Mouse (Mus musculus): ENCODE results near the gene Krtap4-16.
"Not testable (repeated sequence)": the region's sequence is repeated elsewhere in the genome, so short reads cannot be mapped to it uniquely, and the experiment has no call there.

Krtap4-16 gene

DNA sequence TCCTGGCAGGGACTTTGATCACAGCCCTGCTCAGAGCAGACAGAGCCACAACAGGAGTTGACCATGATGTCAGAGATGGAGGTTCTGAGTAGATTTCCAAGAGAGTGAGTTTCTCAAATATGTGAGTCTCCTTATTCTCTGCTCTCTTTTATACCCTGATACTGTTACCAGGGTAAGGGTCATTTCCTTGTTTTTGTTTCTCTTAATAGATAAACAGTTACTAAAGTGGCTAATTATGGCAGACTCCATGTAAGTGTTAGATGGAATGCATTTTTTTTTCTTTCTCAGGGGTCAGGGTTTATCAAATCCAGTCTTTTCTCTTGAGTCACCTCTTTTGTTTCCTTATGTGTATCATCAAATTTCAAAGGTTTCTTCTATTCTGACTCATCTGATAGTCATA is at the start of gene Krtap4-16:
TSS of gene Krtap4-16 (minus strand) at position 101 of the 400 bp plus-strand sequence.
- Histone ChIP-seq H3K27me3 (ENCODE audit: insufficient read depth, low read length) (0 out of 2 replicates have a peak, but pooled peaks cover 5% of the 10 kb centered on the region), H3K36me3 (ENCODE audit: insufficient read depth, low read length) (no peaks in the 10 kb centered on the region), H3K4me1 (replicated peaks; ENCODE audit: low read depth, low read length) (no peaks in the 10 kb centered on the region), H3K9me3 (ENCODE audit: low read length) (no peaks in the 10 kb centered on the region), H3K4me3 (replicated peaks; ENCODE audit: low read length) (peak within 1 kb of the TSS; percentile 35)
- no peak for TF ChIP-seq POU5F1 (IDR thresholded peaks at IDR 0.05; ENCODE audit: borderline replicate concordance, low read length)
- no peak for TF ChIP-seq CTCF (conservative IDR thresholded peaks at IDR 0.05; ENCODE audit: low read length)
- TF ChIP-seq NANOG (IDR thresholded peaks at IDR 0.05; ENCODE audit: borderline replicate concordance, low read length): no peak

DNA sequence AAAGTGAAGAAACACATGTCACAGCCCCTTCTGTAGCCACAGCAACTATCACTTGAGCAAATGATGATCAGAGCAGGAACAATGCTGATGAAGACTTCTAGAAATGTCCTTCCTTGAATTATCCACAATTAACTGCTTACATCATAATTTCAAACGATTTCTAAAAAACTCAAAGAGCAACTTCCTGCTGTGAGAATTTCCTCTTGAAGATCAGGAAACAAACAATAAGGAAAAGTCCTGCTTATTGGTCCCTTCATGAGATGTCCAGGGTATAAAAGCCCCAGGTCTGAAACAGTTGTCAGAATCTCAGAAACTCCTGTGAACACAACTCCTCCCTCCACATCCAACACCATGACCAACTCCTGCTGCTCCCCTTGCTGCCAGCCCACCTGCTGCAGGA is 27.5 kb upstream of the Krtap4-16 start, which contains the start of gene Gm11567:
TSS of gene Gm11567 (plus strand) at position 301 of the 400 bp plus-strand sequence.
- H3K36me3 ChIP-seq (ENCODE audit: insufficient read depth, low read length); H3K9me3 ChIP-seq (ENCODE audit: low read length); H3K4me1 ChIP-seq (replicated peaks; ENCODE audit: low read depth, low read length); H3K27me3 ChIP-seq (ENCODE audit: insufficient read depth, low read length); H3K4me3 ChIP-seq (replicated peaks; ENCODE audit: low read length): not testable (repeated sequence)

DNA sequence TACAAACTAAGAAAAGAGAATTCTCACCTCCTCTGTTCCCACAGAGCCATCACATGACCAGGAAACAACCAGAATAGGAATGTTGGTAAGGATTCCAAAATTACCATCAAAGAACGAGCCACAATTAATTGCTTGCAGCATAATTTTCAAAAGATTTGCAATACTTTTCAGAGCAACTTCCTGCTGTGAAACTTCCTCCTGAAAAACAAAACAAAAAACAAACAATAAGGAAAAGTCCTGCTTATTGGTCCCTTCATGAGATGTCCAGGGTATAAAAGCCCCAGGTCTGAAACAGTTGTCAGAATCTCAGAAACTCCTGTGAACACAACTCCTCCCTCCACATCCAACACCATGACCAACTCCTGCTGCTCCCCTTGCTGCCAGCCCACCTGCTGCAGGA is 21.7 kb upstream of the Krtap4-16 start, which contains the start of gene Krtap9-1:
TSS of gene Krtap9-1 (plus strand) at position 301 of the 400 bp plus-strand sequence.
- H3K27me3 ChIP-seq (ENCODE audit: insufficient read depth, low read length); H3K4me1 ChIP-seq (replicated peaks; ENCODE audit: low read depth, low read length); H3K9me3 ChIP-seq (ENCODE audit: low read length); H3K4me3 ChIP-seq (replicated peaks; ENCODE audit: low read length); H3K36me3 ChIP-seq (ENCODE audit: insufficient read depth, low read length): not testable (repeated sequence)

DNA sequence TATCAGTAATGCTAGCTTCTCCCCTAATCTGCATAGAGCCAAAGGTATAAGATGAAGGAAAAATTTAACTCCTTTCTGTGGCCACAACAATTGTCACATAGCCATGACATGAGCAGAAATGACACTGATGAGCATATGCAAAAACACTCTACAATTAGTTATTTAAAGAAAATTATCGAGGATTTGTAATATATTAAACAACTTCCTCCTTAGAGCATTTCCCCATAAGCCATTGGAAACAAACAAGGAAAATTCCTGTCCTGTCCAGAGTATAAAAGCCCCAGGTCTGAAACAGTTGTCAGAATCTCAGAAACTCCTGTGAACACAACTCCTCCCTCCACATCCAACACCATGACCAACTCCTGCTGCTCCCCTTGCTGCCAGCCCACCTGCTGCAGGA is 12.8 kb upstream of the Krtap4-16 start, which contains the start of gene Gm11559:
TSS of gene Gm11559 (plus strand) at position 301 of the 400 bp plus-strand sequence.
- not testable (repeated sequence) for H3K36me3 ChIP-seq (ENCODE audit: insufficient read depth, low read length); H3K27me3 ChIP-seq (ENCODE audit: insufficient read depth, low read length); H3K9me3 ChIP-seq (ENCODE audit: low read length); H3K4me1 ChIP-seq (replicated peaks; ENCODE audit: low read depth, low read length); H3K4me3 ChIP-seq (replicated peaks; ENCODE audit: low read length)

- no peak overlapping the region for H3K4me3 ChIP-seq (replicated peaks; ENCODE audit: low read length)
- H3K36me3 ChIP-seq (ENCODE audit: insufficient read depth, low read length): no peaks in the 10 kb centered on the region
- no peaks in the 10 kb centered on the region for H3K9me3 ChIP-seq (ENCODE audit: low read length)
- no peaks in the 10 kb centered on the region for H3K4me1 ChIP-seq (replicated peaks; ENCODE audit: low read depth, low read length)
- H3K27me3 ChIP-seq (ENCODE audit: insufficient read depth, low read length): no peaks in the 10 kb centered on the region
- TF ChIP-seq NANOG (IDR thresholded peaks at IDR 0.05; ENCODE audit: borderline replicate concordance, low read length): no peak
- TF ChIP-seq CTCF (conservative IDR thresholded peaks at IDR 0.05; ENCODE audit: low read length): no peak
- no peak for TF ChIP-seq POU5F1 (IDR thresholded peaks at IDR 0.05; ENCODE audit: borderline replicate concordance, low read length)
These were observed 7.4 kb upstream of the Krtap4-16 start for GRCm38 (mm10) chr11:99858761-99859160.

GRCm38 (mm10) chr11:99857617-99858016 is 6.2 kb upstream of the Krtap4-16 start, which contains the start of gene Gm11568:
Gene Gm11568, plus strand, starts transcription at chr11:99857917.
- Histone ChIP-seq H3K4me1 (replicated peaks; ENCODE audit: low read depth, low read length) (no peaks in the 10 kb centered on the region), H3K9me3 (ENCODE audit: low read length) (no peaks in the 10 kb centered on the region), H3K4me3 (replicated peaks; ENCODE audit: low read length) (no peak within 1 kb of the TSS), H3K36me3 (ENCODE audit: insufficient read depth, low read length) (no peaks in the 10 kb centered on the region), H3K27me3 (ENCODE audit: insufficient read depth, low read length) (no peaks in the 10 kb centered on the region)
- TF ChIP-seq POU5F1 (IDR thresholded peaks at IDR 0.05; ENCODE audit: borderline replicate concordance, low read length): no peak
- no peak for TF ChIP-seq NANOG (IDR thresholded peaks at IDR 0.05; ENCODE audit: borderline replicate concordance, low read length)
- TF ChIP-seq CTCF (conservative IDR thresholded peaks at IDR 0.05; ENCODE audit: low read length): no peak

DNA sequence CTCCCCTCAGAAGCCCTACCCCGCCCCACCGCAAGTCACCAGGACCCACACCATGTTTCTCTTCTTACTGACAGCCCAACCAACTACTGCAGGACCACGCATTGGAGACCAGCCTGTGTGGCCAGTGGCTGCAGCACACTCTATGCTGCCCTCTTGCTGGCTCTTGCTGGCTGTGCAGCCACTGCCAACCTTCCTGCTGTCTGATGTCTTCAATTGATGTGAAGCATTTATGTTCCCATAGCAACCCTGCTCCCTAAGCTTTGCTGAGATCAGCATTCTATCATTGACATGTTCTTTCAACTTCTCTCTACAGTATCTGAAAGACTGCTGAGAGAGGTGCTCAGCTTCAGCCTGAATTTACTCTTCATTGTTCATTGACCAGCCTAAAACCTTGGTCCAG is 2.7 kb upstream of the Krtap4-16 start:
- TF ChIP-seq POU5F1 (IDR thresholded peaks at IDR 0.05; ENCODE audit: borderline replicate concordance, low read length): no peak
- peak; percentile 26 for TF ChIP-seq CTCF (conservative IDR thresholded peaks at IDR 0.05; ENCODE audit: low read length)
- TF ChIP-seq NANOG (IDR thresholded peaks at IDR 0.05; ENCODE audit: borderline replicate concordance, low read length): no peak
- Histone ChIP-seq H3K27me3 (ENCODE audit: insufficient read depth, low read length) (no peaks in the 10 kb centered on the region), H3K36me3 (ENCODE audit: insufficient read depth, low read length) (no peaks in the 10 kb centered on the region), H3K9me3 (ENCODE audit: low read length) (no peaks in the 10 kb centered on the region), H3K4me1 (replicated peaks; ENCODE audit: low read depth, low read length) (no peaks in the 10 kb centered on the region), H3K4me3 (replicated peaks; ENCODE audit: low read length) (no peak overlapping the region)

- Histone ChIP-seq H3K4me3 (replicated peaks; ENCODE audit: low read length) (no peak overlapping the region), H3K27me3 (ENCODE audit: insufficient read depth, low read length) (0 out of 2 replicates have a peak, but pooled peaks cover 5% of the 10 kb centered on the region), H3K4me1 (replicated peaks; ENCODE audit: low read depth, low read length) (no peaks in the 10 kb centered on the region), H3K36me3 (ENCODE audit: insufficient read depth, low read length) (no peaks in the 10 kb centered on the region), H3K9me3 (ENCODE audit: low read length) (no peaks in the 10 kb centered on the region)
- TF ChIP-seq CTCF (conservative IDR thresholded peaks at IDR 0.05; ENCODE audit: low read length) (no peak), POU5F1 (IDR thresholded peaks at IDR 0.05; ENCODE audit: borderline replicate concordance, low read length) (no peak), NANOG (IDR thresholded peaks at IDR 0.05; ENCODE audit: borderline replicate concordance, low read length) (no peak)
These were observed 4.7 kb downstream of the Krtap4-16 start for GRCm38 (mm10) chr11:99846746-99847145.

GRCm38 (mm10) chr11:99842185-99842584 is 9.2 kb downstream of the Krtap4-16 start:
- TF ChIP-seq NANOG (IDR thresholded peaks at IDR 0.05; ENCODE audit: borderline replicate concordance, low read length) (no peak), CTCF (conservative IDR thresholded peaks at IDR 0.05; ENCODE audit: low read length) (no peak), POU5F1 (IDR thresholded peaks at IDR 0.05; ENCODE audit: borderline replicate concordance, low read length) (no peak)
- H3K4me1 ChIP-seq (replicated peaks; ENCODE audit: low read depth, low read length): no peaks in the 10 kb centered on the region; the same call in 1 of the 2 replicates
- H3K9me3 ChIP-seq (ENCODE audit: low read length): peaks cover 13% of the 10 kb centered on the region

More at GRCm38 (mm10) chr11:99842185-99842584, 9.2 kb downstream of the Krtap4-16 start:
- Histone ChIP-seq H3K36me3 (ENCODE audit: insufficient read depth, low read length) (no peaks in the 10 kb centered on the region), H3K27me3 (ENCODE audit: insufficient read depth, low read length) (0 out of 2 replicates have a peak, but pooled peaks cover 5% of the 10 kb centered on the region), H3K4me3 (replicated peaks; ENCODE audit: low read length) (no peak overlapping the region)
